Mouse (Mus musculus): ENCODE measurements at regions not wholly inside any gene's neighbourhood (a gene's known extent, or its start where the extent isn't known, plus 50 kb on each side); places are given as distances from the start of the nearest gene placed in this dataset.

- TF ChIP-seq ZC3H11A (IDR thresholded peaks at IDR 0.05; ENCODE audit: borderline replicate concordance, low read depth, low read length) (no peak), CHD2 (IDR thresholded peaks at IDR 0.05; ENCODE audit: low read depth, low read length) (no peak), MAFK (IDR thresholded peaks at IDR 0.05; ENCODE audit: insufficient read depth, low read depth, low read length) (no peak)
Measured at GRCm38 (mm10) chr1:23653628-23654027, 107.9 kb upstream of the B3gat2 start.
